Mouse (Mus musculus) layer of hippocampus, postnatal 36 days (tissue): ENCODE data around the gene H2-D1. TPM values are rescaled to one million over a fixed set of nuclear protein-coding genes. Genes with fewer than 3 reads are reported as not detected.
"Not testable (repeated sequence)": the region's sequence is repeated elsewhere in the genome, so short reads cannot be mapped to it uniquely, and the experiment has no call there.

Experiments
- DNase-seq, 2 experiments: peaks; one replicate each; pipeline ENCODE4 v3.0.0; 2022
- total RNA-seq, 2 experiments: library from RNA; stranded (reverse); gene quantifications; 2 replicates each; pipeline ENCODE4 v1.2.3; 2021

H2-D1 gene
- 10 to 100 TPM; 13.4 to 18.0 TPM for total RNA-seq

- DNase-seq = peak; percentile 92 to 94
These were observed at the start of gene H2-D1 for GRCm38 (mm10) chr17:35262664-35263522. Gene H2-D1, plus strand, starts transcription at chr17:35262730.

- no peak for DNase-seq
These were observed 49.5 kb upstream of the H2-D1 start for GRCm38 (mm10) chr17:35213071-35213470.

GRCm38 (mm10) chr17:35218516-35219193 is 43.9 kb upstream of the H2-D1 start:
- no peak for DNase-seq

DNA sequence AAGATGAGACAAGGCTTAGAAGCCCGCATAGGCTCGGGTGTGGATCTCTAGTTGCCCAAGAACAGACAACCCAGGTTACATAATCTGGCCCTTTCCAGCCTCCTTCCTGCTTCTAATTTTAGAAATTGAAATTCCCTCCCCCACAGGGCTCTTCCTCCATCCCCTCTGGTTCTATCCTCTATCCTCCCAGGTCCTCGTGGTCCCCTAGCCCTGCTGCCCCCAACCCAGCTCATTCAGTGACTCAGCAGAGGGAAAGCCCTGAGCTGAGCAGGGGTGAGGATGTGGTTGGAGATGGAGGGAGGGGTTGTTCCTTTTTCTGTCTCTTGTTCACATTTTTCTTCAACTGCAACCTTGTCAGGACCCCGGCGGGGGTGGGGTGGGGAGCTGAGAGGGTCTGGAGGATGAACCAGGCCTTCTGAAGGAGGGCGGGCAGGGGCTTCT is 42.9 kb upstream of the H2-D1 start:
- no peak for DNase-seq

GRCm38 (mm10) chr17:35220156-35220952 is 42.2 kb upstream of the H2-D1 start, which contains the start of gene Gm16181:
Gene Gm16181, plus strand, starts transcription at chr17:35220834.
- no peak for DNase-seq

GRCm38 (mm10) chr17:35222299-35222698 is 40.2 kb upstream of the H2-D1 start:
- no peak for DNase-seq

DNA sequence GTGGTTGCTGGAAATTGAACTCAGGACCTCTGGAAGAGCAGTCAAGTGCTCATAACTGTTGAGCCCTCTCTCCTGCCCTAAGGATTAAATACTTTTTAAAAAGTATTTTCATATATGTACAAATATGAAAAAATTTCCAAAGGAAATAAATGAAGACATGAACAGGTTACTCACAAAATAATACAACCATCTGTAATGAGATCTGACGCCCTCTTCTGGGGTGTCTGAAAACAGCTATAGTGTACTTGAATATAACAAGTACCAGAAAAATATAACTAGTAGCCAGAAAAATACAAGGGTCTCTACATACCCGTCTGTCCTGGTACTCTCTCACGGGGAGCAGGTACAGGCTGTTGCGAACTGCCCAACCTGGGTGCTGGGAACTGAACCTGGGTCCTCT is 37.9 kb upstream of the H2-D1 start:
- DNase-seq = no peak

DNA sequence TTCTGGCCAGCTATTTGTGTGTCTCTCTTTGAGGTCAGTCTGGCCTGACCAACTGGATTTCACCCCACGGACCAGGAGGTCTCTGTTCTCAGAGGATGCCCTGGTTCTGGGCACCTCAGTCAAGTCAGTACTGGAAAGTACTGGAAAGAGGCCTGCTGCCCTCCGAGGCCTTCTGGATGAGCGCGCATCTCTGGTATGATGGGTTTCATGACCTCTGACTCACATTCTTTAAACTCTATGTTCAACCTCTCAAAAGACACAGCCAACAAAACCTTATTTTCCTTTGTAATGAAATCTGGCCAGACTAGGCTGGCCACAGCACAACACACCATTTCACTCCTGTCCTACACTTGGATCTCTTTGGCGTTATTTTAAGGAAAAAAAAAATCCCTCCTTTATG is 37.1 kb upstream of the H2-D1 start:
- no peak for DNase-seq

DNA sequence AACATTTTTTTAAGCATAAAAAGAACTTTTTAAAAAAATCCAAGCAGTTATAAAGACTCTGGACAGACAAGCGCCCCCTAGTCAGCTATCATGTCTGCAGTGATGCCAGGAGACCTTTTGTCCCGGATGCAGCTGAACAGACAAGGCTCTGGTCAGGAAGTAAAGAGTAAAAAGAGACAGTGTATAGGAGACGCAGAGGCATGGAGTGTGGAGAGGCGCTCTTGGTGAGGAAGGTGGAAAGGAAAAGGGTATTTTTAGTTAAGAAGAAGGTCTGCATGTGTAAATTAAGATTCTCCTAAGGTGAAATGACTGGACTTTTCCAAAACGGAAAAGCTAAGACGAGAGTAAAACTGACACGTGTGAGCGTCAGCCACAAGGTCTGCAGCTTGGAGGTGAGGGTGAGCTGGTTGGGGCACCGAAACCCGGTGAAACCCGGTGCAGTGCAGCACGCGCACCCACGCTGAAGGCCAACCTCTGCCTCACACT is 35.9 kb upstream of the H2-D1 start:
- no peak for DNase-seq

DNA sequence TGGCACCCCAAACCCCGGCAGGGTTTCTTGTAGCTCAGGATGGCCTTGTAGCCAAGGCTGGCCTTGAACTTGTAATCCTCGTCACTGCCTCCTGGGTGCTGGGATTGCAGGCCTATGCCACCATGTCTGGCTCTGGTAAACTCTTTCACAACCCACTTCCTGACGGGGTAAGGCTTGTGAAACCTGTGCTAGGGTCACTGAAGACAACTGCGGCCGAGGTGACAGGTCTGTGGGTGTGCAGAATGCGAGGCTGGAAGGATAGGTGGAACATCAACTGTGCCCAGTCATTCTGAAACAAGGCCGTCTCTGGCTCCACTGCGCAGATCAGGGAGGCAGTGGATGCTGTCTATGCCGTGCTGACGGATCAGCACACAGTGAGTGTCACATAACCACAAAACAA is 31.5 kb upstream of the H2-D1 start:
- no peak for DNase-seq

- peak; percentile 85 to 87 for DNase-seq
These were observed 30.5 kb upstream of the H2-D1 start for GRCm38 (mm10) chr17:35232043-35232442.

DNA sequence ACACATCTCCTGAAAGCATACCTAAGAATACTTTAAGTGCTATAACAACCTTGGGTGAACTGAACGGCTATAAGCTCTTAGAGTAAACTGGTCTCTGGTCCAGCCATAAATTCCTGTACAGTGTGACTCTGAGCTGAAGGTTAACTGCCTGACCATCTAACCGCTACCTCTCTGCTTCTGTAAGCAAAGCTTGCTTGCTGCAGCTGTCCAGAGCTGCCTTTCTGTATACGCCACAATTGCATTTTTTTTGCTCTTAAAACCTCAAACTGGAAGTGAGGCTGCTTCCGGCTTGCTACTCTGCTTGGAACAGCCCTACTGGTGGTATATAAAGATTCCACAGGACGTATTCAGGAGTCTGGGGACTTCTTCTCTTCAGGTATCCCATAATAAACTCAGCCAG is 29.9 kb upstream of the H2-D1 start:
- no peak for DNase-seq

- no peak for DNase-seq
These were observed 29.2 kb upstream of the H2-D1 start, which contains the start of gene Atp6v1g2 for GRCm38 (mm10) chr17:35233114-35233980. Gene Atp6v1g2, plus strand, starts transcription at chr17:35233660.

- DNase-seq = not testable (repeated sequence)
These were observed 28.4 kb upstream of the H2-D1 start for GRCm38 (mm10) chr17:35234090-35234489.

DNA sequence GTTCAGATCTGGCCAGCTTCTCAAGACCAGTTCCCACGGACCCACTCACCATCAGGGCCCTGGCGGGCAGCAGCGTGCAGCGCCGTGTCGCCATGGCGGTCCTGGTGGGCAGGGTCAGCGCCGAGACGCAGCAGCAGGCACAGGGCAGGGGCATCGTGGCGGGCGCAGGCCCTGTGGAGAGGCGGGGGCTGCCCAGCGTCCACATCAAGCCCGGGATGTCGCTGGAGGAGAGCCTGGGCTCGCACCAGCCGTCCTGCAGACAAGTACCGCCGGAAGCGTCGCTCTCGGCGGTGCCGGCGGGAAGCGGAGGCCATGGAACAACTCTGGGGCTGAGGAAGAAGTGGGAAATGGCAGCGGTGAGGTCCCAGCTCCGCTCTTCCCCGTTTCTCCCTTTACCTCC is 27.6 kb upstream of the H2-D1 start:
- DNase-seq = no peak

GRCm38 (mm10) chr17:35235614-35236389 is 26.7 kb upstream of the H2-D1 start, which contains the start of gene Nfkbil1:
Gene Nfkbil1, minus strand, starts transcription at chr17:35235792.
- DNase-seq = peak; percentile 89 to 92

DNA sequence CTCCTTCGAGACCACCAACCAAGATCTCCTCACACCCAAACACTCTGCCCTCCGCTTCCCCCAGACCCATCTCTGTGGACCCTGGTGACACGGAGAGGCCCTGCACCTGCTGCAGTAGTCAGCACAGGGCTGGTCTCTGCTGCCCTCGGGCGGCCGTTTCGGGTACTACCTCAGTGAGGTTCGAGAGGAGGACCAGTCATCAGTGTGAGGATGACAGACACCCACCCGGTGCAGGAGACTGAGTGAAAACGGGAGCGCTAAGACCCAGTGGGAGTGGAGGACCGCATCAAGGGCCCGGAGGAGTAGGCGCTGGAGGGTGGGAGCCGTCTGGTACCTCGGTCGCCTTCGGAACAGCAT is 26.2 kb upstream of the H2-D1 start:
- DNase-seq = peak; percentile 99 to 100

DNA sequence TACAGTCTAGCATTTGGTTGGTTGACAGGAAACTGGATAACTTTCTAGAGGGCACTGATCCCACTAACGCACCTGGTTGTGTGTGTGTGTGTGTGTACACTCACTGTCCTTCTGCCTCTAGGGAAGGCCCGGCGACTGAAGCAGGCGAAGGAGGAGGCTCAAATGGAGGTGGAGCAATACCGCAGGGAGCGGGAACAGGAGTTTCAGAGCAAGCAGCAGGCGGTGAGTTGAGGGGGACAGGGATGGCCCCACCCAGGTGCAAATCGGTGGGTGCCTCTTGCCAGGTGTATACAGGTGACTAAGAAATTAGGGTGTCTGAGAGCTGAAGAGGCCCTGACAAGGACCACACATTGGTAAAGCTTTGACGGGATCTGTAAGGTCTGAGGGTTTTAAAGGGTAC is 25.5 kb upstream of the H2-D1 start:
- DNase-seq = no peak

- DNase-seq = no peak
These were observed 25.0 kb upstream of the H2-D1 start for GRCm38 (mm10) chr17:35237504-35237903.

- DNase-seq = no peak
These were observed 22.8 kb upstream of the H2-D1 start for GRCm38 (mm10) chr17:35239700-35240099.
